Mouse (Mus musculus): Measurements from ENCODE around the gene Cfap45.
A peak's percentile ranks its signal among the peaks of the same experiment; 100 is the strongest.

The Cfap45 gene

DNA sequence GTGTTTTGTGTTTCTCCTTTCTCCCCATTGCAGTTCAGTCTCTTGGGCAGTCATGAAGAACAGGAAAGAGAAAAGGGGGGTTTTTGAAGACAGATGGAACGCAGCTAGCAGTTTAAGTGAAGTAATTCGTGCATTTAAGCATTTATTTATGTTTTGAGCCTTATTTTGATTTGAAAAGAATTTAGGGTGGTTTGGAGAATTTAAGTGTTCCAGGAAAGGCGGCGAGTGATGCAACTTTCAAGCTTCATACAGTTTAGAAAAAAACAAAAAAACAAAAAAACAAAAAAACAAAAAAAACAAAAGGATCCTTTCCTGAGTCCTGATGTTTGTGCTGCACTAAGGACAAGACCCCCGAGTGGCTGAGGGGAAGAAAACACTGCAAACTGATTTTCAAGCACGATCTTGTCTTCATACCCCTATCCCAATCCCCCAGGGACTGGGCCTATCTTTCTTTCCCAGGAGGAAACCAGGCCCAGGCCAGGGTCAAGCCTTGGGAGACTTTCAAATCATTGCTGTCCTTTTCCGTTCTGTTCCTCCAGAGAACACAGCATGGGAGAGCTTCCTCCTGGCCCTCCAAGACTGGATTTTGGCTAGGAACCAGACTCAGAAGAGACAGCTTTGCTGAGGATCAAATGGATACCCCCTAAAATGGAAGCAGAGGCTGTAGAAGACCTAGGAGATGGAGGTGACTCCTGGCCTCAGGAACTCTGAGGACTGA, 5.9 kb upstream of the Cfap45 start:
- DNase-seq (ENCODE audit: low read depth in 2 of 2, low spot score in 2 of 2), result no peak

DNA sequence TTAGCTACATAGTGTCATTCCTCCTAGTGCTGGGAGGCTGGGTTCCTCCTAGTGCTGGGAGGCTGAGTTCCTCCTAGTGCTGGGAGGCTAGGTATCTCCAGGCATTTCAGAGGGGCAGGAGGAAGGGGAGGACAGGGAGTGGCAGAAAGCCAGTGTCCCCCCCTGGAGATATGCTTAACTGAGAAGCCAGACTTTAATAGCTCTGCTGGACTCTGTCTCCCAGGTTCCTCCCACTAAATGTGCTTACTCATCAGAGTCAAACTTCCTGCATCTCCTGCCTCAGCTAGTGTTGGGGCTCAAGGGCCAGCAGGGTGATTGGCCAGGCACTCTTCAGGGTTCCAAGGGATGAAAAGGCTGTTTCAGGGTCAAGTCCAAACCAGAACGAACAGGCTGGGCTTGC, 5.2 kb upstream of the Cfap45 start:
- no peak for DNase-seq (ENCODE audit: low read depth in 2 of 2, low spot score in 2 of 2)

DNA sequence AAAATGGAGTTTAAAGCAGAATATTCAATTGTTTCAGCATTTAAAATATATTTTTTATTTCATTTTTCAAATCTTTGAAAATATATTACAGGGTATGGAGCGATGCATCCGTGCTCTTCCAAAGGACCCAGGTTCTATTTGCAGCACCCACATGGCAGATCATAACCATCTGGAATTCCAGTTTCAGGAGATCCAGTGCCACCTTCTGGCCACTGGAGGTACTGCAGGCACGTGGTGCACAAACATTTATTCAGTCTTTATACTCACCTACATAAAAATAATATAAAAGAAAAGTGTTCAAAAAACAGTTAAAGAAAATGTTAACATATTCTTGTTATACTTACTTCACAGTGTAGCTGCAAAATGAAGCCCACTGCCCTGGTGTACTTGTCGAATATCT, 2.6 kb upstream of the Cfap45 start:
- peak in 1 of 2 experiments; percentile 29 for DNase-seq (ENCODE audit: low read depth in 2 of 2, low spot score in 2 of 2)

DNA sequence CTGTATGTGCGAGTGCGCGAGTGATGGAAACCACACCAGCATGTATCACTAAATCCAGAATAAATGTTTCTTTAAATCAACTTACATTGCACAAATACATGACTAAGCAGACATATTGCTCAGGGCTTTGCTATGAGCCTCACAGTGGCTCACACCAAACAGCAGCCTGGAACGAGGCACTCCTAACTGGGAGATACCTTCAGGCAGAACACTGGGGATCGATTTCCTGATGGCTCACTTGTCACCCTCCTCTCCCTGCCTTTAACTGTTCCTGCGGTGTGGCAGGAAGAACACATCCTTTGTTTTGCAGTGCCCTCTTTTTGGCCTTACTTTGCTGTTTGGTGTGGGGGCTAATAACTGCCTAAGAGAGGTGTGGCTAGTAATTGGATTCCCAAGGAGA, 957 bp upstream of the Cfap45 start:
- no peak for DNase-seq (ENCODE audit: low read depth in 2 of 2, low spot score in 2 of 2)

DNA sequence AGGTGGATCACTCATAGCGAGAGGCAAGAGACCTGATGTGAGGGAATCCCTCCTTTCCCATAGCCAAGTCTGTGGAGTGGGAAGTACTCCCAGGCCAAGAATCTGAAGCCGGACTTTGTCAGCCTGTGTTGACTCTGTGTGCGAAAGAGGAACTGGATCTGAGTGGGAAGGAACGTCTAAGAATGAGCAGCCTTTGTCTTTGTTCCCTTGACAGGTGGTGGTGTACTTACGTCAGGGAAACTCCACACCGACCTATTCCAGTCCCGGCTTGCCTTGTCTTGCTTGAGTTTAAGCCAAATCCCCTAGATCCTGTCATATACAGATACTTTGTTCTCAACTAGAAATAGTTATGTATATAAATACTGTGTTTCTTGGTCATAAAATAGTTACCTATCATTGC, 1.9 kb downstream of the Cfap45 start:
- DNase-seq (ENCODE audit: low read depth in 2 of 2, low spot score in 2 of 2), result no peak

DNA sequence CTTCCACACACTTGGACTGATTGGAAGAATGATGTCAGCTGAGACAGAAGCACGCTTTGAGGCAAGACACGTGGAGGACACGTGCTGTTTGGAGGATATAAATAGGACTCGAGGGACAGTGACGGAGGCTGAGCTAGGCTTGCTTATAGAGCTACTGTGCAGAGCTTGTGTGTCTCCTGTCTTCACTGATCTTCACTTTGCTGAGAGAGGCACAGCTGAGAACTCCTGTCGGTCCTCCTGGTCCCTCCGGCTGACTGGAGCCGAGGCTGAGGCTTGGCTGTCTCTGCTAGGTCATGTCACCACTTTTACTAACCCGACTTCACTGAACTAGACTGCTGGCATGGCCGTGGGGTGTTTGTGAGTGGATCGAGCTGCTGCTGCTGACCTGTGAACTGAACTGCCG, 3.1 kb downstream of the Cfap45 start:
- no peak for DNase-seq (ENCODE audit: low read depth in 2 of 2, low spot score in 2 of 2)

DNA sequence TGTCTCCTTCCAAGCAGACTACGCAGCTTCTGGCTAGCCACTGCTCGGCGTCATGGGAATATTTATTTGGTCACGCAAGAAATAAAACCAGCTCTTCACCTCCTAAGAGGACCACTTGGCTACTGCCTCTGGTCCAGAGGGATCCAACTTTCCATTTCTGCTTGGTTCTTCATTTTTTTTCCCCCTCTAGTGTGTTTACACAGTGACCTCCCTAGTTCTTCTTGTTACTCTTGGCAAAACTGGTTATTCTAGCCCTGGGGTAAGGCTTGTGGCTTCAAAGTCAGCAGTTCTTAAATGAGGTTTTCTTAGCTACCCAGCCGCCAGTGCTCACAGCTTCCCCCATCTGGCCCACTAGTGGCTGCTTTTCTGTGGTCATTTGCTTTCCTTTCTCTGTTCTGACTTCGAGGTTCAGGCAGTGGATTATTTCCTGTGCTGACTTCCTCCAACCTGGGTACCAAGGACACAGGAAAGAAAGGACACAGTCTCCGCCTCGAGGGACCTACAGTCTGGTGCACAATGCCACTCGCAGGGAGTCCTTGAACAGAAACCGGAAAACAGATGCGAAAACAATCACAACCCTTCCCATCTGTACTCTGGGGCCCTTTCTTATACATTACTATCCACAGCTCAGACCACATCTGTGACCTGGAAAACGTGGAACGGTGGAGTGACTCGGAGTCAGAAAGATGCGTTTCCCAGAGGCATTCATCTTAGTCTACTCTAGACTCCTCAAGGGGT, 4.6 kb downstream of the Cfap45 start:
- DNase-seq (ENCODE audit: low read depth in 2 of 2, low spot score in 2 of 2), result peak in 1 of 2 experiments; percentile 34

DNA sequence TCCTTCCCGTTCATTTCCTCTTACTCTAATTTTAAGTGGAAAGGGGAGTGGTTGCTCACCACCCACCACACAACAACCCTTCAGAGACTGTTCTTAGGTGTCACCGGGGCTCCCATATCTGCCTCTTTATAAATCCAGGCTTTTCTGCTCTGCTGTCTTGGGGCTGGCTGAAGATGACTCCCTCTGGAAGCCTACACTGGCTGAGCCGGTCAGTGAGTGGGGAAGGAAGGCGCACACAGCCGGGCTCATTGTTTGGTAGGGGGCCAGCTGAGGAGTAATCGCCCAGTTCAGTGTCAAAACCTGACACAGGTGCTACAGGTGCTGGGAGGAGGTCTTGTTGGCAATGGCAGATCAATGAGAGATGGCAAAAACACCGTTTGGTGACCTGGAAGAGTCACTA, 5.4 kb downstream of the Cfap45 start:
- DNase-seq (ENCODE audit: low read depth in 2 of 2, low spot score in 2 of 2), result no peak

DNA sequence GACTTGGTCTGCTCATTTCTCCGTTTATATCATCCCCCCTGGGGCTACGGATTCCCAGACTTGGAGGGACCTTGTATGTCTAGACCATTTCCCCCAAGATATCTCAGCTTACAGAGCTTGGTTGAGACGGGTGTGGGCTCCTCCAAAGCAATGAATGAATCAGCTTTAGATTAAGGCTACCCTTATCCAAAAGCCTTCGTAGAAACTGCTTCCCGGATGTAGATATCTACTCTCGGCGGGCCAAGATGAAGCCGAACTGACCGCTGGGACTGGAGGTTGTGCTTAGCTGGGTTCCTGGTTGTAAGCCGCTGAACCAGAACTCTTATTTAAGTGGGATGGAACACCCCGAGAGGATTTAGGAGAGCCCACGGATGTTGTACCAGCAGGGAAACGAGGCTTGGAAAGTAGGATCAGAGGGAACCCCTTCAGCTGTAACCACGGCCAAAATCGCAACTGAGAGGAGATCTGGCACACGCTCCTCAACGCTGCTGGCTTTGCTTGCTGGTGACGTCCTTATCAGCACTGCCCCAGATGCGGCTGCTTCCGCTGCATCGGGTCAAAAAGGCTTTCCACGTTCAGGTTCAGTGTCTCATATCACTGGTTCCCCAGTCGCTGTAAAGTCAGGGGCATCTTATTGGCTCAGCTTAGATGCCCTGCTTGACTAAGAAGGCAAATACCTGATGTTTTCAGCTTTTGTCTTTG, 5.9 kb downstream of the Cfap45 start:
- no peak for DNase-seq (ENCODE audit: low read depth in 2 of 2, low spot score in 2 of 2)

DNA sequence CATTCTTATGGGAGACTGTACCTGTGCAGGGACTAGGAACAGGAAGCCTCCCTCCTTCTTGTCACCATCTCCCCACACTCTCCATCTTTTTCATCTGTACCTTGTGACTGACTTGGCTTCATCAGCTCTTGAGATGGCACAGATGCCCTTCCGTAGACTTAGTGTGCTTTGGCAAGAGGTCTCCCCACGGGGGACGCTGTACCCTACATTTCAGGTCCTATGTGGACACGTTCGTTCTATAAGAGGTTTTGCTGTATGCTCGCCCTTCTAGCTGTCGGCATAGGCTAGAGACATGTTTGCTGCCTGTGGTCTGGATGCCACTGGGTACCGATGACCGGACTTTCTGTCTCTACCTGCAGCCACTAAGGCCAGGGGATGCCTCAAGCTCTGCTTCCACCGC, 6.8 kb downstream of the Cfap45 start:
- no peak for DNase-seq (ENCODE audit: low read depth in 2 of 2, low spot score in 2 of 2)

DNA sequence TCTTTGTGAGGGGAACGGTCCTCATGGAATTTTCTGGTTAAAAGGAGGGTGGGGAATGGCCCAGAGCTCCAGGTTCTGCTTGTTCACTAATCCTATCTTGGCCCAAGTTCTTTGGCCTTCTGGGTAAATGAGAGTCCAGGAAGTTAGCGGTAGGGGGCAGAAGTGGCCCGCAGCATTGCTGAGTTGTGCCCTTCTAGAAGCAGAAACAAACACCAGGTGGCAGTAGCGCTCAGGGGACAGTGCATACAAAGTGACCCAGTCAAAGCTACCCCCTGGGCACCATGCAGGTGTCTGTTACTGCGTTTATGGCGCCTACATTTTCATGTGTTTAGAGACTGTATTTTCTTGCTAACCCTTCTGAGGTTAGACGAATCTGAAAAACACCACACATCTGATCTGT, 8.1 kb downstream of the Cfap45 start:
- DNase-seq (ENCODE audit: low read depth in 2 of 2, low spot score in 2 of 2), result peak; percentile 84 to 89

DNA sequence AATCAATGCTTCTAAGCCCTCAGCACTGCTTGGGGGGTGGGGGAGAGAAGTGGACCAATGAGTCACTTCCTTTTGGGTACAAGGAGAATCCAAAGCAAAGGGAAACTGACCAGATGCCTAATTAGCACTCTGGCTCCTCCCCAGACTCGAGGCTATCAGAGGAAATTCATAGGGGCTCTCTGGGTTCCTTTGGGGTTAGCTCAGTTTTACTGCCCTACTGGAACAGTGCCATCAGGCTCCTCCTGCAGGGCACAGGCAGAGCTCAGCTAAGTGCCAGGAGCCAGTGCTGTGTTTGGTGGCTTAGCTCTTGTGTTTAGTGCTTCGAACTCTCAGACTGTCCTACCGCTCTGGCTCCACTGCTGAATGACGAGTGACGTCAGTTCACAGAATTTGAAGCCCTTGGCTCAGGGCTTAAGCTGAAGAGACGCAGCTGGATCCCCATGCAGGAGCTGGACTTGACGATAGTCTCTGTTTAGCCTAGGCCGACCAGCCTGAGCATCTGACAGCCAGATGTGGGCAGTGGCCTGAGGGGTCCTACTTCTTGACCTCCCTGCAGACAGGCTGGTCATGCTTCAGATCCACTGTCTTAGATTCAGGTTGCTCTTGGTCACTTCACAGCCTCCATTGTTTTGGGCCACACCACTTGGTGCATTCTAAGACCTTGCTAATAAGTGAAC, 10.1 kb downstream of the Cfap45 start:
- no peak for DNase-seq (ENCODE audit: low read depth in 2 of 2, low spot score in 2 of 2)

DNA sequence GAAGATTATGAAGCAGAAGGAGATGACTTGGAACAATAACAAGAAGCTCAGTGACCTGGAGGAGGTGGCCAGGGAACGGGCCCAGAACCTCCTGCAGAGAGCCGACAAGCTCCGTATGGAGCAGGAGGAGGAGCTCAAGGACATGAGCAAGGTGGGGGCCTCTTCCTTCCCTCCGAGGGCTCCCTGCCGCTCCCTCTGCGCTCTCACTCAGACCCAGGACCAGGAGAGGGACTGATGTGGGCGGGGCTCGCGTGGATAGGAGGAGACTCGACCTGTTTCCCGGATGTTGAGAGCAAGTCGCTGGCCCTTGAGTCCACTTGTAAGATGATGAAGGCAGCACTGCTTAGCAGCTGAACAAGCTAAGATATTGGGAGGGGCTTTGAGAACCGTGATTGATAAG, 11.9 kb downstream of the Cfap45 start:
- DNase-seq (ENCODE audit: low read depth in 2 of 2, low spot score in 2 of 2), result no peak

DNA sequence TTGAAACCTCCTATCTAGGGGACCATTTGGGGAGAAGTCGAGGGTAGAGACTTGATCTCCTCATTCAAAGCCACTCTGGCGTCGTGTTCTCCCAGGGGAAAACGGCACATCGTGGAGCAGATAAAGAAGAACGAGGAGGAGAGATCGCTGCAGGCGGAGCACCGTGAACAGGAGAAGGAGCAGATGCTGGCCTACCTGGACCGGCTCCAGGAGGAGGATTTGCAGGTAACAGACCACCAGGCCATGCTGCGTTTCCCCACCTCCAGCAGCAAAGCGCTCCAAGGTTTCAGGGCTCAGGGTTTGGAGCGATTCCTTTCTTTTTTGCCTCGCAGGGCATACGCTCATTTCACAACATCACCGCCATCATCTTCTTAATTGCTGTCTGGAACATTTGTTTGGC, 14.5 kb downstream of the Cfap45 start:
- DNase-seq (ENCODE audit: low read depth in 2 of 2, low spot score in 2 of 2), result no peak

DNA sequence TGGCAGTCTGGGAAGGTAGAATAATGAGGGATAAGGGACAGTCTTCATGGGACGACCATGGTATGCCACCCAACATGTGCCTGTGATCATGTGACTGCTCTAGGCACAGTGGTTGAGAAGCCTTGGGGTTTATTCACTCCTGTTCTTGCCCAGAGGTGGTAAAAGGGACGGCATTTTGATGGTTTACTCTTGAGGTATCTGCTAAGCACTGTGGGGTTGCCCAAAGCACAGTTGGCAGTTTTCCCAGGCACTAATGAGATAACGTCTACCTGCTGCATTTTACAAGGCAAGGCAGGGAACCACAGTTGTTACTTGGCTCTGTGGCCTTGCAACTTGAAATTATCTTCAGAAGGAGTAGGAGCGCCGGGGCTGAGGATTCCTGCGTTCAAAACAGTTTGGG, 19.2 kb downstream of the Cfap45 start:
- no peak for DNase-seq (ENCODE audit: low read depth in 2 of 2, low spot score in 2 of 2)

DNA sequence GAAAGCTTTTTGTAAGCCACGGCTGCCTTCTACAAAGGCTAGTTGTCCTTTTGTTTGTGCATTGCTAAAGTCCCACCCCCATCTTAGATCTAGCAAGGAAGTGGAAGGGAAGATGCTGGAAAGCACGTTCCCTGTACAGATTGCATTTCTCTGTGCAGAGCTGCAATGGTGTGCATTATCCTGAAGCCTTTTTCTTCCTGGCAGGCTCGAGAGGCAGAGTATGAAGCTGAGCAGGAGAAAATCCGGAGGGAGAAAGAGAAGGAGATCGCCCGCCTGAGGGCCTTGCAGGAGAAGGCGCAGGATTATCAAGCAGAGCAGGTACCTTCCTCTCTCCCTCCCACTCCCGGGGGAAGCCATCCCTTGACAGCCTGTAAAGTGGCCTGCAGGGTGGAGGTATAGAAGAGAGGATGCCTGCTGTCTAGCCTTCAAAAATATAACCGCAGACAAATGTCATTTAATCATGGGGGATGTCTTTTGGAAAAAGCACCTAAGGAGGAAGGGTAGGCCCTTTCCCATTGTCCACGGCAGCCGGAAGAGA, 19.8 kb downstream of the Cfap45 start:
- DNase-seq (ENCODE audit: low read depth in 2 of 2, low spot score in 2 of 2), result no peak

DNA sequence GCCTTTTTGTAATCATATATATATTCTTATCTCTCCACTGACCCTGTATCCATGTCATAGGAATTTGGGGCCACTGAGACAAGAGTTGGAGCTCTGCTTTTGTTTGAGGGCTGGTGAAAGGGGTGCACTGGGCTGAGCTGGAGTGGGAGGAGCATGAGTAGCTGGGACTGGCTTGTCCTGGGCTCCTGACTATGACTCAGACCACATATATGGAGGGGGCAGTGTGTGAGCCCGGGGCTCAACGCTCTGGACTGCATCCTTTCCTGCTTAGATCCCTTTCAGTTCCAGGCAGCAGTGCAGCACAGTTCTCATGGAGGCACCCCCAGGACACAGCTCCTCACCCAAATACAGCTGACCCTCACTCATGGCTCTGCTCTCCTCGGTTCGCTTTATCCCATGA, 25.5 kb downstream of the Cfap45 start:
- no peak for DNase-seq (ENCODE audit: low read depth in 2 of 2, low spot score in 2 of 2)

DNA sequence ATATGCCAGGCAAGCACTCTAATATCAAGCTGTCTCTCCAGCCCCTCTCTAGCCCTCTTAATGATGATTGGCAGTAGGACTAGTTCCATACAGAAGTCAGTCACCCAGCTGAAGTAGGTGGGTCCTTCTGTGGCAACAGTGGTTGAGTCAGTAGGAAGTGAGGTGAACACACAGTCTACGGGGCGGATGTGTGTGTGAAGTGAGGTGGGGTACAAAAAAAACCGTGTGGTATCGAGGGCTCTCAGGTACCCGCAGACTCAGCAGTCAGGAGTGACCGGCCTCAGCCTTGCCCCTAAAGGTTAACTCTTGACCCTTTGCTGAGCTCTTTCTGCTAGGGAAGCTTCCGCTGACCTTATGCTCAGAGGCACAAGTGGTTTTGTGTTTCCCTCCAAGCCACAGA, 27.9 kb downstream of the Cfap45 start:
- peak in 1 of 2 experiments; percentile 42 for DNase-seq (ENCODE audit: low read depth in 2 of 2, low spot score in 2 of 2)

DNA sequence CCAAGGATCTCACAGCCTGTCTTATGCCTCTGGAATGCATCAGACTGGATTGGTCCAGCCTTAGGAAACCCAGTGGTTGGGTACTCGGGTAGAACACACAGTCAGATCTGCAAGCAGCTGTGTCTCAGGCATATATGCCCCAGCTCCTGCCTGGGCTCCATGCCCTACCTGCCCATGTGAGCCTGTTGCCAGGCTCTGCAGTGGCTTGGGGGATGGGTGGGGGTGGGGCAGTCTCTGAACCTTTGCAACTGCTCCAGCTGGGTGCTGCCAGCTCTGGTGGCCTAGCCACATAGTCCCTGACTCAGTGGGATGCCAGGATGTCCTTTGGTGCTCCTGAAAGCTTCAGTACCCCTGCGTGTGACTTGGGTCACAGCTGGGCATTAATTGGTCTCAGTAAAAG, 28.7 kb downstream of the Cfap45 start:
- DNase-seq (ENCODE audit: low read depth in 2 of 2, low spot score in 2 of 2), result no peak

DNA sequence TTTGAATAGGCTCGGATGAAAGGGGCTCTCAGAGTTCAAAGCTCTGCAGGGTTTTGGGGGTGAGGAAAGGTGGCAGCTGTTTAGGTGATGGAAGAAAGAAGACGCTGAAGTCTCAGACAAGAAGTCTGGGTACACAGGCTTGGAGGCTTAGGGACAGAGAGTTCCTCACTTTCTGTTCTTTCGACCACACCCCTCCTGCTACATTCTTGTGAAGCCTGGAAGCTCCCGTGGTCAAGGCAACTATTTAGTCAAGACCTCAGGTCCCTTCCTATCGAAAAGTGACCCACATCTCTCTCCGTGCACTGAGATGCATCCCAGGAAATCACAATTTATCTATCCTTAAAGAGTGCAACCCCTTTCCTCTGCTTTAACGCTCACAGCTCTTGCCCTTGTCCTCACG, 29.1 kb downstream of the Cfap45 start:
- no peak for DNase-seq (ENCODE audit: low read depth in 2 of 2, low spot score in 2 of 2)

DNA sequence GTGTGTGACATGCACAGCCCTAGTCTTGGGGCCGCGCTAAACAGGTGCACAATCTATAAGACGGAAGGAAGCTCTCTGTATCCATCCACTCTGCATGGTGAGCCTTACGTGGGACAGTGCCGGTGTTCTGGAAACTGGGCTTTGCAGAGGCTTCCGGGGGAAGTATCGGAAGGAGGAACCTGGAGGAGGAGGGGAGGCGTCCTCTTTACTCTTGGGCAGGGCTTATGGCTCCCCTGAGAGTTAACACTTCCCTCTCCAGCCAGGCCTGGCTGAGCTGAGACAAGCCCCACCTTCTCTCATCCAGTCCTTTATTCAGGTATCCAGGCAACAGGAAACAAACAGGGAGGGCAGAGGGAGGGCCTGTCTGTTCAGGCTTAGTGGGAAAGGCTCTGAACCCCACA, 29.9 kb downstream of the Cfap45 start:
- DNase-seq (ENCODE audit: low read depth in 2 of 2, low spot score in 2 of 2), result peak in 1 of 2 experiments; percentile 12

All from CD8-positive naive resting alpha-beta T cell, adult 2 months (primary cell).